Mouse (Mus musculus): ENCODE measurements around the gene Zdhhc4.

- TF ChIP-seq CTCF (IDR thresholded peaks at IDR 0.05; ENCODE audit: control insufficient read depth, insufficient read depth, insufficient read length) (no peak), CEBPB (IDR thresholded peaks at IDR 0.05; ENCODE audit: low read depth) (no peak), FOSL1 (IDR thresholded peaks at IDR 0.05; ENCODE audit: insufficient read depth, low read length, poor library complexity, severe bottlenecking) (no peak), USF1 (IDR thresholded peaks at IDR 0.05; ENCODE audit: low read depth) (no peak), MAX (IDR thresholded peaks at IDR 0.05) (no peak), MYOG (IDR thresholded peaks at IDR 0.05; ENCODE audit: control insufficient read depth, extremely low read depth, insufficient read length) (no peak)
These were observed 40.7 kb upstream of the Zdhhc4 start for GRCm38 (mm10) chr5:143369611-143370255.

Data from C2C12 (cell line).